Mouse (Mus musculus) cerebellum, adult 9-10 months (tissue): ENCODE measurements at regions not wholly inside any gene's neighbourhood (a gene's known extent, or its start where the extent isn't known, plus 50 kb on each side); places are given as distances from the start of the nearest gene placed in this dataset.

Source experiments
- DNase-seq: peaks from one replicate; pipeline ENCODE4 v3.0.0; 2022

GRCm38 (mm10) chr2:117731253-117731652 lies 380.4 kb upstream of the Thbs1 start:
- no peak for DNase-seq

- DNase-seq = no peak
These were observed 369.3 kb upstream of the Thbs1 start for GRCm38 (mm10) chr2:117742413-117742812.

GRCm38 (mm10) chr2:117743901-117744300 lies 367.8 kb upstream of the Thbs1 start:
- DNase-seq = no peak

GRCm38 (mm10) chr2:117745767-117746166 lies 365.9 kb upstream of the Thbs1 start:
- DNase-seq = no peak

- DNase-seq = no peak
These were observed 364.5 kb upstream of the Thbs1 start for GRCm38 (mm10) chr2:117747136-117747535.

GRCm38 (mm10) chr2:117748892-117749291 lies 362.8 kb upstream of the Thbs1 start:
- DNase-seq = no peak

GRCm38 (mm10) chr2:117759491-117760013 lies 352.1 kb upstream of the Thbs1 start:
- no peak for DNase-seq

GRCm38 (mm10) chr2:117763631-117764030 lies 348.0 kb upstream of the Thbs1 start:
- DNase-seq = no peak

GRCm38 (mm10) chr2:117765572-117765971 lies 346.1 kb upstream of the Thbs1 start:
- DNase-seq = no peak

GRCm38 (mm10) chr2:117766450-117766849 lies 345.2 kb upstream of the Thbs1 start:
- DNase-seq = no peak

- DNase-seq = no peak
These were observed 342.1 kb upstream of the Thbs1 start for GRCm38 (mm10) chr2:117769402-117770114.

- DNase-seq = no peak
These were observed 341.6 kb upstream of the Thbs1 start for GRCm38 (mm10) chr2:117770115-117770485.

GRCm38 (mm10) chr2:117780287-117780686 lies 331.4 kb upstream of the Thbs1 start:
- no peak for DNase-seq

- DNase-seq = no peak
These were observed 330.9 kb upstream of the Thbs1 start for GRCm38 (mm10) chr2:117780816-117781215.

GRCm38 (mm10) chr2:117787321-117787720 lies 324.4 kb upstream of the Thbs1 start:
- DNase-seq = no peak

GRCm38 (mm10) chr2:117794285-117794684 lies 317.4 kb upstream of the Thbs1 start:
- DNase-seq = no peak

- DNase-seq = no peak
These were observed 309.6 kb upstream of the Thbs1 start for GRCm38 (mm10) chr2:117801946-117802600.

GRCm38 (mm10) chr2:117802686-117803085 lies 309.0 kb upstream of the Thbs1 start:
- DNase-seq = no peak

- no peak for DNase-seq
These were observed 307.0 kb upstream of the Thbs1 start for GRCm38 (mm10) chr2:117804686-117805085.

GRCm38 (mm10) chr2:117807121-117807520 lies 304.6 kb upstream of the Thbs1 start:
- no peak for DNase-seq

- DNase-seq = no peak
These were observed 300.2 kb upstream of the Thbs1 start for GRCm38 (mm10) chr2:117811506-117811905.

- DNase-seq = no peak
These were observed 299.7 kb upstream of the Thbs1 start for GRCm38 (mm10) chr2:117811931-117812330.

GRCm38 (mm10) chr2:117819701-117820225 lies 291.9 kb upstream of the Thbs1 start:
- no peak for DNase-seq

- no peak for DNase-seq
These were observed 291.0 kb upstream of the Thbs1 start for GRCm38 (mm10) chr2:117820708-117821107.
